Mouse (Mus musculus) cerebellum, adult 9-11 months (tissue): ENCODE results near the gene Olfr523.
"Not testable (repeated sequence)": the region's sequence is repeated elsewhere in the genome, so short reads cannot be mapped to it uniquely, and the experiment has no call there.

Source experiments
- DNase-seq: peaks from one replicate; pipeline ENCODE4 v3.0.0; 2022

Gene Olfr523

GRCm38 (mm10) chr7:140172936-140173335 is at the start of gene Olfr523:
Olfr523 (plus strand) TSS chr7:140173217.
- DNase-seq = peak; percentile 82

- DNase-seq = no peak
These were observed 48.6 kb upstream of the Olfr523 start for GRCm38 (mm10) chr7:140124382-140124781.

GRCm38 (mm10) chr7:140125278-140126021 is 47.6 kb upstream of the Olfr523 start:
- DNase-seq = peak; percentile 95

GRCm38 (mm10) chr7:140126022-140126350 is 47.0 kb upstream of the Olfr523 start:
- no peak for DNase-seq

- DNase-seq = no peak
These were observed 46.1 kb upstream of the Olfr523 start for GRCm38 (mm10) chr7:140126934-140127333.

GRCm38 (mm10) chr7:140127911-140128310 is 45.1 kb upstream of the Olfr523 start:
- DNase-seq = no peak

GRCm38 (mm10) chr7:140132184-140132583 is 40.8 kb upstream of the Olfr523 start:
- DNase-seq = not testable (repeated sequence)

GRCm38 (mm10) chr7:140134033-140134432 is 39.0 kb upstream of the Olfr523 start:
- DNase-seq = not testable (repeated sequence)

- DNase-seq = no peak
These were observed 37.8 kb upstream of the Olfr523 start for GRCm38 (mm10) chr7:140135106-140135770.

GRCm38 (mm10) chr7:140137135-140138020 is 35.6 kb upstream of the Olfr523 start, which contains the start of gene Mtg1:
Mtg1 (plus strand) TSS chr7:140137564.
- peak; percentile 96 for DNase-seq

- DNase-seq = no peak
These were observed 35.1 kb upstream of the Olfr523 start for GRCm38 (mm10) chr7:140138021-140138310.

- peak; percentile 75 for DNase-seq
These were observed 31.7 kb upstream of the Olfr523 start for GRCm38 (mm10) chr7:140141350-140141749.

GRCm38 (mm10) chr7:140144550-140144949 is 28.5 kb upstream of the Olfr523 start:
- DNase-seq = no peak

- peak; percentile 76 for DNase-seq
These were observed 19.6 kb upstream of the Olfr523 start for GRCm38 (mm10) chr7:140153383-140153782.

- no peak for DNase-seq
These were observed 19.2 kb upstream of the Olfr523 start for GRCm38 (mm10) chr7:140153829-140154217.

- peak; percentile 82 for DNase-seq
These were observed 18.6 kb upstream of the Olfr523 start, which contains the start of gene Sprn for GRCm38 (mm10) chr7:140154218-140154927. Sprn (minus strand) TSS chr7:140154877.

GRCm38 (mm10) chr7:140160363-140160762 is 12.7 kb upstream of the Olfr523 start:
- no peak for DNase-seq

GRCm38 (mm10) chr7:140164664-140165063 is 8.4 kb upstream of the Olfr523 start, which contains the start of gene Olfr522:
Olfr522 (minus strand) TSS chr7:140164764.
- no peak for DNase-seq

- DNase-seq = no peak
These were observed 5.1 kb upstream of the Olfr523 start for GRCm38 (mm10) chr7:140167950-140168349.

GRCm38 (mm10) chr7:140169386-140169785 is 3.6 kb upstream of the Olfr523 start:
- DNase-seq = no peak

- no peak for DNase-seq
These were observed 2.2 kb upstream of the Olfr523 start for GRCm38 (mm10) chr7:140170863-140171262.

- no peak for DNase-seq
These were observed 6.2 kb downstream of the Olfr523 start for GRCm38 (mm10) chr7:140179176-140179575.

GRCm38 (mm10) chr7:140180692-140181091 is 7.7 kb downstream of the Olfr523 start:
- DNase-seq = no peak
